Mouse (Mus musculus) brain, embryonic 14.5 days (tissue): ENCODE data around the gene Itga1.

Source experiments
- CTCF ChIP-seq: fragments of 200-500 bp; IDR thresholded peaks from 2 replicates; pipeline ENCODE4 v1.5.1; 2012; ENCODE audit warnings: inconsistent platforms, mild to moderate bottlenecking, moderate library complexity, borderline replicate concordance; ENCODE audit not compliant: insufficient read depth, insufficient read length; ENCODE audit errors: extremely low read depth
- POLR2A ChIP-seq: fragments of 200-500 bp; IDR thresholded peaks from 2 replicates; pipeline ENCODE4 v1.6.1; 2012; ENCODE audit warnings: mild to moderate bottlenecking, inconsistent platforms, borderline replicate concordance; ENCODE audit not compliant: poor library complexity, insufficient read depth, insufficient read length, severe bottlenecking; ENCODE audit errors: extremely low read depth

DNA sequence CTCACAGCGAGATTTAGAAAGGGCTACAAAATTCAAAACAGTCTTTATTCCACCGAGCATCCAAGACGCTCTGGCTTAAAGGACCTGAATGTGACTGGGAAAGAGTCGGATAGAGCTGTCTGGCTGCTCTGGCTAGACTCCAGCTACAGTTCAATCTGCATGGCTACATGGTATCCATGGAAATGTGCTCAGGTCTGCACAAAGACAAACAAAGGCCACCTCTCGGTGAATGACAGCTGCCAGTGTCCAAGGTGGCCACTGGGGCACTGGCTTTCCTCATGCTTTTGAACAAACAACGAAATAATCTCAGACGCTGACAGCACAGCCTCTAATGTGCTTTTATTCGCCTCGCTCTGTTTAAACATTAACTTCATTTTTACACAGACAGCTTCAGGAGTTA is 178.4 kb downstream of the Itga1 start:
- TF ChIP-seq CTCF: peak; percentile 12; the same call in 1 of the 2 replicates
- TF ChIP-seq POLR2A: no peak
